Mouse (Mus musculus) gastrocnemius, postnatal 14 days (tissue): ENCODE results near the gene Dbp. TPM values are rescaled to one million over a fixed set of nuclear protein-coding genes. Genes with fewer than 3 reads are reported as not detected.
A peak's percentile ranks its signal among the peaks of the same experiment; 100 is the strongest.

Experiments used
- DNase-seq: peaks from one replicate; pipeline ENCODE4 v3.0.0; 2021; ENCODE audit warnings: mixed read lengths
- intact Hi-C: fragments of 180-260 bp; cut with DNase I; formaldehyde crosslinking; loops from one replicate; pipeline ENCODE4 v1.15.1; 2025; ENCODE audit warnings: low total_unique reads
- total RNA-seq, 2 experiments: library from RNA; stranded (reverse); gene quantifications; 2 replicates each; pipeline ENCODE4 v1.2.3; 2021

Gene Dbp
- total RNA-seq, 2 experiments from 2014 or later, result 20.6 to 32.8 TPM

- DNase-seq, result peak; percentile 18
- intact Hi-C loops, result no loop called here
Observed at GRCm38 (mm10) chr7:45709677-45710355, 4.9 kb downstream of the Dbp start.

- DNase-seq, result peak; percentile 19
- intact Hi-C loops, result no loop called here
Observed at GRCm38 (mm10) chr7:45710477-45711191, 5.7 kb downstream of the Dbp start.

- intact Hi-C loops, result no loop called here
- peak; percentile 22 for DNase-seq
Observed at GRCm38 (mm10) chr7:45711316-45712021, 6.6 kb downstream of the Dbp start.

GRCm38 (mm10) chr7:45712022-45712757 is 7.3 kb downstream of the Dbp start:
- DNase-seq, result peak; percentile 45
- intact Hi-C loops, result no loop called here

GRCm38 (mm10) chr7:45713396-45713795 is 8.5 kb downstream of the Dbp start:
- intact Hi-C loops, result no loop called here
- DNase-seq, result peak; percentile 22

GRCm38 (mm10) chr7:45713881-45714520 is 9.1 kb downstream of the Dbp start:
- intact Hi-C loops, result no loop called here
- no peak for DNase-seq

- intact Hi-C loops, result no loop called here
- DNase-seq, result peak; percentile 10
Observed at GRCm38 (mm10) chr7:45714630-45715089, 9.8 kb downstream of the Dbp start.

GRCm38 (mm10) chr7:45715090-45715708 is 10.3 kb downstream of the Dbp start, which contains the start of gene Rpl18:
Rpl18 (plus strand) TSS chr7:45715457.
- DNase-seq, result peak; percentile 99
- intact Hi-C loops, result no loop called here

- DNase-seq, result no peak
- intact Hi-C loops, result no loop called here
Observed at GRCm38 (mm10) chr7:45715741-45716459, 11.0 kb downstream of the Dbp start.

GRCm38 (mm10) chr7:45716460-45716857 is 11.6 kb downstream of the Dbp start:
- no peak for DNase-seq
- intact Hi-C loops, result no loop called here

- intact Hi-C loops, result no loop called here
- DNase-seq, result no peak
Observed at GRCm38 (mm10) chr7:45716952-45717917, 12.3 kb downstream of the Dbp start.

GRCm38 (mm10) chr7:45717918-45718297 is 13.0 kb downstream of the Dbp start, which contains the start of gene Sphk2:
Sphk2 (minus strand) TSS chr7:45718002.
- intact Hi-C loops, result no loop called here

GRCm38 (mm10) chr7:45718331-45718730 is 13.4 kb downstream of the Dbp start:
- no peak for DNase-seq
- intact Hi-C loops, result no loop called here

More at GRCm38 (mm10) chr7:45717918-45718297, 13.0 kb downstream of the Dbp start, which contains the start of gene Sphk2:
- DNase-seq, result peak; percentile 99

- intact Hi-C loops, result no loop called here
- no peak for DNase-seq
Observed at GRCm38 (mm10) chr7:45719180-45719579, 14.3 kb downstream of the Dbp start.

GRCm38 (mm10) chr7:45719738-45720412 is 15.0 kb downstream of the Dbp start:
- DNase-seq, result no peak
- intact Hi-C loops, result no loop called here
